Mouse (Mus musculus) right cerebral cortex, postnatal 4 days (tissue): ENCODE data around the gene Fos.

ENCODE experiments used
- DNase-seq: peaks from one replicate; pipeline ENCODE4 v3.0.0-alpha.2; 2022

Fos gene

GRCm38 (mm10) chr12:85473481-85474297, at the start of gene Fos:
Fos (plus strand) TSS chr12:85473890.
- peak; percentile 78 for DNase-seq

- DNase-seq: no peak
Observed at GRCm38 (mm10) chr12:85425721-85426120, 48.0 kb upstream of the Fos start.

DNA sequence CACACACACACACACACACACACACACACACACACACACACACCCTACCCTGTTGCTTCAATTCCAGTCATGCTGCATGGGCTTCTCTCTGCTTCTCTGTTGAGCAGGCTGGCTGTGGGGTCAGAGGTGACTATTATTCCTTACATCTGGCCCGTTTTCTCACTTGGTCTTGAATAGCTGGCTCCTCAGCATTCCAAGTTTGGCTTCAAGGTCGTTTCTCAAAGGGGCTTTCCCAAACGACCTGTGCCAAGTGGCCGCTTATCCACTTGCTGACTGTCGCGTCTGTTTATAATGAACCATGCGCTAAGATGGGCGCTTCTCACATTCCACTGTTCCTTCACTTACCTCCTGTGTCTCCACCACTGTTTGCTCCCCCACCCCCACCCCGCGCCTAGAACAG, 47.6 kb upstream of the Fos start:
- no peak for DNase-seq

DNA sequence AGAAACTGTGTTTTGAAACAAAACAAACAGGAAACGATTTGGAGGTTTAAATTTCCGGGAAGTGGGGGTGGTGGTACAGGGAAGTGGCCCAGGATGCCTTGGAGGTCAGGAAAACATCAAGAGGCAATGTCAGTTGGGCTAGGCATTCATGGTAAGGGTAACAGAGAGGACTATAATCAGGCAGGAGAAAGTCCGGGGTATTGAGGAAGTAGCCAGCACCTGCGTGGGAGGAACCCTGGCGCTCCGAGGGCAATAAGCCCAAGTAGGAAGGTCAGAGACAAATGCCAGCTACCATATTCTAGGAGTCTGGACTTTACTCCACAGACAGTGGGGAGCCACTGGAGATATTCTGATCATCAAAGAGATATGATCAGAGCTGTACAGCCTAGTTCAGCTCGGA, 45.9 kb upstream of the Fos start:
- no peak for DNase-seq

DNA sequence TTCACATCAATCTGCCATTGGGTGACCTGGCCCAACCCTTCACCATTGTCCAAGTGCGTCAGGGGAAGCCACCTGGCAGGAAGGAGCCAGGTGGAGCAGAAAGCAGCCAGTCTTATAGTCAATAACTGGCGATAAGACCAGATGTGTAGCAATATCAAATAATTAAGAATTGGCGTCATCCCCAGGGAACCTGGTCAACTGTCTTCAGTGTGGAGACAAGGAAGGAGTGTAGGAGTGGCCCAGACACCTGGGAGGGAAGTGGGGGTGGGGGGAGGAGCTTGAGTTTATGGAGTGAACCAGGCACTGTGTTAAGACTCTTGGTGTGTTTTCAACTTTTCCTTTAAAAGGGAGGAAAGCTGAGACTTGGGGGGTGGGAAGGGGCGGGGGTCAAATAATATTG, 43.7 kb upstream of the Fos start:
- no peak for DNase-seq

DNA sequence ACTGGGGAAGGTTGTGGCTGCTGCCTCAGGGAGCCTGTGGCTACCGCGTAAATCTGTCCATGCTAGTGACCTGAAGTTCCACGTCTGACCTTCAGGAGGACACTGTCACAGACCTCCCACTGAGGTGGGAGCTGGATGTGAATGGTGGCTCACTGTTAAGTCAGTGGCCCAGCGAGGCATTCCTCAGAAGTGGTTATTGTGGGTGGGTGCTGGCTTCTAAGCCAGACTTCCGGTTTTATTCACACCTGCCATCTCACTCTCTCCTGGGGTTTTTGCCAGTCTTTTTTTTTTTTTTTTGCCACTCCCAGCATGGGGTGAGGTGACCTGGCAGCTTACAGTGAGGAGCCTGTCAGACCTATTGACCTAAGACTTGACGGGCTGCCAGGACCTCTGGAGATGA, 43.3 kb upstream of the Fos start:
- no peak for DNase-seq

DNA sequence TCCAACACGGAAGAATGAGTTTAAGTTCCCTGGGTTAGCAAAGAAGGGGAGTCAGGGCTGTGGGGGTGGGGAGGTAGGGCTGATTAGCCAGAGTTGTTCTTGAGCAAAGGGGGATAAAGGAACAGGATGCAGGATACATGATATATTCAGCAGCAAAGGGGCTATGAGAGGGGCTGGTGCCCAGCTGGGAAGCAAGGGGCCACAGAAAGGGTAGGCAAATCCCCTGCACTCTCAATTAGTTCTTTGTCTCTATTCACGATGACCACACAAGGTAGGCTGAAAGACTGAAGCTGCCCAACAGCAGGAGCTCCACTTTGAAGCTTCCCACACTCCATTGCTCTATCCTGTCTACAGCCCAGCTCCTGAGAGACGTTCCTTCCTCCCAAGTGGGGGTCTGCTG, 39.8 kb upstream of the Fos start:
- no peak for DNase-seq

DNA sequence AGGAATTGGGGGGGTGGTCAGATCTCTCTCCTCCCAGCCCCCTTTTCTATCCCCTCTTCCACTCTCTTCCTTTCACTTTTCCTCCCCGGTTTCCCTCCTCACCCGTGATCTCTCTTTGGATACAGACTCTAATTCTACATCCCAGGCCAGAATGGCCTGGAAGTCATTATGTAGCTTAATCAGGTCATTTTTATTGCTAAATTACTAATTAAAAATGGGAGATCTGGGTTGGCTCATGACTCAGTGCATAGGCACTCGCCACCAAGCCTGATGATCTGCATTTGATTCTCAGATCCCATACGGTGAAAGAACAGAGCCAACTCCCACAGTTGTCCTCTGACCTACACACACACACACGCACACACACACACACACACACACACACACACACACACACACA, 39.2 kb upstream of the Fos start:
- DNase-seq: no peak

DNA sequence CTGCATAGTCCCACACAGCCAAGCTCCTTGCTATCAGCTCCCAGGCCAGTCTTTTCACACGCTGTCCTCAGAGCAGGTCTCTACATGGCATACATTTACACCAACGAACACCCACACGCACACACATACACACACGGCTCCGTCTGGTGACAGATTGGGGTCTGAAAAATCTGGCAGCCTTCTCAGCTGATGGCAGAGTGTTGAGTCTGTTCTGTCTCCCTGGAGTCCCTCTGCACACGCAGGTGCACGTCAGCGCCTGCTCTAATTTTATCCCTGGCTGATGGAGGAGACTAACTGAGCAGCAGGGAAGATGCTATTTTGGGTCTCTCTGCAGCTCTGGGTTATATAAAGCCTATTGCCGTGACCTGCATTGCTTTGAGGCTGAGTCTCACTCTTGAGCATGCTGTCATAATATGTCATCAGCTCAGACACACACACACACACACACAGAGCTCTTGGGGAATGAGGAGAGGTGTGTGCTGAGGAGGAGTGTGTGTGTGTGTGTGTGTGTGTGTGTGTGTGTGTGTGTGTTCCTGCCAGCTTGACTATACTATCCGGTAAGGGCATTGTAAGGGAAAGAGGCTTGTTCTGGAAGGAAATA, 37.6 kb upstream of the Fos start:
- DNase-seq: peak; percentile 78

GRCm38 (mm10) chr12:85437172-85437876, 36.4 kb upstream of the Fos start:
- DNase-seq: peak; percentile 32

- DNase-seq: no peak
Observed at GRCm38 (mm10) chr12:85443456-85443855, 30.2 kb upstream of the Fos start.

GRCm38 (mm10) chr12:85444646-85445045, 29.0 kb upstream of the Fos start:
- no peak for DNase-seq

- no peak for DNase-seq
Observed at GRCm38 (mm10) chr12:85447009-85447408, 26.7 kb upstream of the Fos start.

GRCm38 (mm10) chr12:85447490-85447889, 26.2 kb upstream of the Fos start:
- no peak for DNase-seq

- DNase-seq: no peak
Observed at GRCm38 (mm10) chr12:85449478-85449877, 24.2 kb upstream of the Fos start.

DNA sequence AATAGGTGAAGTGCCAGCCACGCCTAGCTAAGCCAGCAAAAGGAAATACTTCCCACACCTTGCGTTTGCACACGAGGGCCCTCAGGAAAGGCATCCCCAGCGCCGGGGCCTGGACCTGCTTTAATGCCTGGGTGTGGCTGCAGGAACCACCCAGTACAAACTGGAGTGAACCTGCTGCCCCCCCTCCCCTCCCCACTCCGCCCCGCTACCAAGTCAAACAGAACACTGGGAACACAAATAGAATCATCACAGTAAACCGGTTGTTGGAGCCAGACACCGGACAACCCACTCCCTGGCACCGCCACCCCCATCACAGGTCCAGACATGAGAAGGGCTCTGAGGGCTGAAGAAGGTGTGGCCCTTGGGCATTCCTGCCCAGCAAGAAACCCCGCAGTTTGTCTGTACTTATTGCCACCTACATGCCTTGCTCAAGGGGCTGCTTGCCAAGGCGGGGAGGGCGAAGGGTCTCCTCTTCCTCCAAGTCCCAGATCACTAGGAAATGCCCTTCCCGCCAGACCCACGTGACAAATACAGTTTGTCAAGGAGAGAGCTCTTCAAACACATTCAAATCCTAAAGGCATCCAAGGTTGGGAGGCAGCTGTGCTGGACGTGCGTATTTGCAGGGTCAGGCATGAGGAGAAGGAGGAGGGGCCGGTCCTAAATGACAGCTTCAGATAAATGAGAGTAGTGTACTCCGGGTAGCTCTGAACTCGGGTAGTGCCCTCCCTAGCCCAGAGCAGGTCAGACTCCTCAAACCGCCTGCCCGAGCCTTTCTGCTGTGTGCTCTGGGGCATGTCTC, 21.8 kb upstream of the Fos start:
- DNase-seq: no peak

DNA sequence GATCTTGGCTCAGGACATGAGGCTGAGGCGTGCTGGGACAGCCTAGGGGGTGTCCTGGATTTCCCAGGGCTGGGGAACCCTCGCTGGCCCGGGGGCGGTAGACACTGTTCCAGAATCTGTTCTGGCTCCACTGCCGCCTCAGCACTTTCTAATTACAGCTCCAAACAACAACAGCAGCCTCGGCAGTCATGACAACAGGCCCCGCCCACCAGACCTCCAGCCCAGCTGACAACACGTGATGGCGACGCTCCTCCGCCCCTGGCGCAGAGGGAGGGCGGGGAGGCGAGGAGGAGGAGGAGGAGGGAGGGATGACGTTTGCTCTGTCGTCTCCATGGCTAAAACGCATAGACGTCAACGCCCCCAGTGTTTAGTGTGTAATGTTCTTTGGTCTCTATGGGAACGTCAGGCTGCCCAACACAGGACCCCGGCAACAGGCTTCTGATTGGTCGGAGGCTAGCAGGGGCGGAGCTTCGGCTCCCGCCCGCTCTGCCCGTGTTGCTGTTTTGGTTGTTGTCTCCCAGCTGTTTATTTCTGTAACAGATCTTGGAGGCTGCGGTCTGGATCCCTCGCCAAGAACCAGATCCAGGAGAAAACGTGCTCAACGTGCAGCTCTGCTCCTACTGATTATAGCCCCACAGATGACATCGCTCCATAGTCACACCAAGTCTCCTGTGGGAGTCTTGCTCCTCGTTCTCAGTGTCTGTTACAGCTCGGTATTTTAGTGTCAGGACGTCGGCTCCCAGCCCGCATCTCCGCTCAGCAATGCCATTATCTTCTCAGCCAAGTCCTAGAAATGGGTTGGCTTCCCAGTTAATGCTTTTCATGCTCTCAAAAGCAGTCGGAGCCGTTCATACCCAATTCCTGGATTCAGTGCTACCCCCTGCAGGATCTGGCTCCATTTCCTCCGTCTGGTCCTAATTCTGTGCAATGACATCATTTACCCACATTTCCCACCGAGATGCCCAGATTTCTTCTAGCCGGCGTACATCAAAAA, 18.3 kb upstream of the Fos start:
- DNase-seq: peak; percentile 93

DNA sequence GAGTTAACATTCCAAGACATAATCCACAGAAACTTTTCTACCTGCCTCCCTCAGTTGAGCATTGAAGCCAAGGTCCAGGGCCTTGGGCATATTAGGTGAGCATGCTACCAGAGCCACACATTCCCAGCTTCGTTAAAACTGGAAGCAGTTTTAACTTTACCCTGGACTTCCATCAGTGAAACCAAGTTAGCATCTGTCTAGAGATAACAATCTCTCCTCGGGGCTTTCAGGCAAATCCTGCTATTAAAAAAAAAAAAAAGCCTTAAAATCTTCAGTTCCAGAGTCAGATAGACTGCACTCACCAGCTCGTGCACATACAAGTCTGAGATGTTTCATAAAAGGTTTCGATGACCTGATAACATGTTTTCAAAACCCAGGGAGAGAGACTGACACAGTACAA, 17.4 kb upstream of the Fos start:
- no peak for DNase-seq

- no peak for DNase-seq
Observed at GRCm38 (mm10) chr12:85456966-85457505, 16.7 kb upstream of the Fos start.

GRCm38 (mm10) chr12:85459820-85460219, 13.9 kb upstream of the Fos start:
- no peak for DNase-seq

DNA sequence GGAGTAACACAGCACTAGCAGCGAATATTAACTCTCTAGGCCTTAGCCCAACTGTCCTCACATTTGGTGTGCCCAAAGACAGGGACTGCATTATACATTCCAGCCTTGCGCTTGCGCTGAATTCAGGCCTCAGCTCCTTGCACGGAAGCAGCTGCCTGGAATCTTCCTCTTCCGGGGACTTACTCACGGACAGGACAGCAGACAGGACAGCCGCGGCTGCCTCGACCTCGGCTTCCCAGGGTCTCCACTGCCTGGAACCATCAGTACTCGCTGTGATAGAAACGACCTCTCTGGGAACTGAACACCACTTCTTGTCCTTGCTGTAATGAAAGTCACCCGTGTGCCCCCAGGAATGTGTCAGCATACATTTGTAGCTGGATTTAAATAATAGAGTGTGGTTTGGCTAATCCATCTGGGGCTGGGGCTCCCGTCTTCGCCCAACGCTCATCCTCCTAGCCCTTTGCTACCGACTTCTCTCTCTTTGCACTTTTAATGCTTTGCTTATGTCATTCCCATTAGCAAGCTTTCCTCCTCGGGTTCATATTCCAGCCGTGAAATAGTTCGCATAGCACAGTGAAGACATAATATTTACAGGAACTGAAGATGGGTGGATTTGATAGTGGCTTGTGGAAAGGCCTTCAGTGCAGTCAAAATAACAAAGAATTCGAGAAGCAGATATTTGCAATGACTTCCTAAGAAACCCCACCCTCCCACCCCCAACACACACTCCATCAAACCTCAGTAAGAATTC, 11.6 kb upstream of the Fos start:
- DNase-seq: no peak
